Comparison of ENCODE assay signal across 33 mouse cellular contexts in genomic region chr16:45960978-45961377, GRCm38 (mm10). TPM values are rescaled to one million over a fixed set of nuclear protein-coding genes. Genes with fewer than 3 reads are reported as not detected.
"Had no signal": no experiment of that assay in that cellular context is flagged by ENCODE, and none has a peak within 500 bp of the region (broad histone marks: within the 10 kb centered on the region; RNA-seq: fewer than 3 reads in every experiment).

No protein-coding gene starts in this region.

- DNase-seq: left cerebral cortex, postnatal 4 days; liver; liver, embryonic 13.5 days; liver, postnatal 0 days; lung, adult 18-20 months; lung, adult 2 months; lung, embryonic 14.5 days; lung, postnatal 10 days; lung, postnatal 36 days; lung, postnatal 4 days; midbrain, embryonic 14.5 days had no signal

- H3K27me3 ChIP-seq: limb, embryonic 12.5 days; limb, embryonic 13.5 days; limb, embryonic 15.5 days; liver, embryonic 12.5 days; liver, embryonic 13.5 days; liver, embryonic 15.5 days; lung, embryonic 15.5 days; midbrain, embryonic 12.5 days; midbrain, embryonic 13.5 days; midbrain, embryonic 15.5 days; neural tube, embryonic 12.5 days; neural tube, embryonic 13.5 days had no signal

- H3K4me2 ChIP-seq: limb, embryonic 12.5 days; limb, embryonic 13.5 days; limb, embryonic 15.5 days; liver, embryonic 11.5 days; liver, embryonic 12.5 days; liver, embryonic 13.5 days; liver, embryonic 15.5 days; lung, embryonic 14.5 days; lung, embryonic 15.5 days; midbrain, embryonic 11.5 days; midbrain, embryonic 12.5 days; midbrain, embryonic 13.5 days; midbrain, embryonic 15.5 days; neural tube, embryonic 12.5 days; neural tube, embryonic 13.5 days had no signal

- H3K27ac ChIP-seq: limb, embryonic 10.5 days; limb, embryonic 12.5 days; limb, embryonic 13.5 days; limb, embryonic 15.5 days; liver, embryonic 12.5 days; liver, embryonic 13.5 days; liver, embryonic 14.5 days; liver, embryonic 15.5 days; lung, embryonic 15.5 days; macrophage; midbrain, embryonic 10.5 days; midbrain, embryonic 12.5 days; midbrain, embryonic 13.5 days; midbrain, embryonic 15.5 days; neural tube, embryonic 12.5 days; neural tube, embryonic 13.5 days had no signal

- H3K9me3 ChIP-seq: limb, embryonic 10.5 days; limb, embryonic 12.5 days; limb, embryonic 13.5 days; limb, embryonic 15.5 days; liver, embryonic 12.5 days; liver, embryonic 13.5 days; liver, embryonic 15.5 days; lung, embryonic 15.5 days; megakaryocyte, embryonic 14.5 days; midbrain, embryonic 10.5 days; midbrain, embryonic 12.5 days; midbrain, embryonic 13.5 days; midbrain, embryonic 15.5 days; neural tube, embryonic 12.5 days; neural tube, embryonic 13.5 days had no signal

- H3K4me3 ChIP-seq: limb, embryonic 10.5 days; limb, embryonic 12.5 days; limb, embryonic 13.5 days; limb, embryonic 15.5 days; liver, embryonic 12.5 days; liver, embryonic 13.5 days; liver, embryonic 15.5 days; lung, embryonic 15.5 days; megakaryocyte, embryonic 14.5 days; midbrain, embryonic 10.5 days; midbrain, embryonic 12.5 days; midbrain, embryonic 13.5 days; midbrain, embryonic 15.5 days; myocyte; neural tube, embryonic 12.5 days; neural tube, embryonic 13.5 days had no signal

- ATAC-seq: liver, embryonic 12.5 days; liver, postnatal 0 days; midbrain, embryonic 13.5 days; midbrain, embryonic 15.5 days; midbrain, embryonic 16.5 days had no signal

- H3K36me3 ChIP-seq: limb, embryonic 10.5 days; limb, embryonic 12.5 days; limb, embryonic 13.5 days; limb, embryonic 15.5 days; liver, embryonic 12.5 days; liver, embryonic 13.5 days; liver, embryonic 15.5 days; lung, embryonic 15.5 days; midbrain, embryonic 10.5 days; midbrain, embryonic 12.5 days; neural tube, embryonic 12.5 days; neural tube, embryonic 13.5 days had no signal

- H3K4me1 ChIP-seq: limb, embryonic 10.5 days; limb, embryonic 15.5 days; liver, embryonic 12.5 days; liver, embryonic 15.5 days; megakaryocyte, embryonic 14.5 days; midbrain, embryonic 10.5 days; midbrain, embryonic 12.5 days; midbrain, embryonic 13.5 days; midbrain, embryonic 15.5 days; neural tube, embryonic 12.5 days; neural tube, embryonic 13.5 days had no signal

- H3K9ac ChIP-seq: limb, embryonic 12.5 days; limb, embryonic 13.5 days; limb, embryonic 15.5 days; liver, embryonic 12.5 days; liver, embryonic 13.5 days; liver, embryonic 14.5 days; liver, embryonic 15.5 days; liver, postnatal 0 days; lung, embryonic 14.5 days; lung, embryonic 15.5 days; midbrain, embryonic 12.5 days; midbrain, embryonic 13.5 days; midbrain, embryonic 15.5 days; neural tube, embryonic 12.5 days; neural tube, embryonic 13.5 days had no signal

RNA-seq across cellular contexts. Expression of gene Phldb2, which starts 7.6 kb away (rescaled TPM):
- total RNA-seq: megakaryocyte-erythroid progenitor cell, adult 5-6 weeks; monocyte, adult 5-6 weeks had no signal
